Mouse (Mus musculus) neural tube, embryonic 11.5 days (tissue): ENCODE results near the gene Dlk1. TPM values are rescaled to one million over a fixed set of nuclear protein-coding genes. Genes with fewer than 3 reads are reported as not detected.
"Not testable (repeated sequence)": the region's sequence is repeated elsewhere in the genome, so short reads cannot be mapped to it uniquely, and the experiment has no call there.

Source experiments
- ATAC-seq: fragments of 200-750 bp; cut with Nextera tagmentation; 2 replicates; pipeline ENCODE4 v1.8.0; 2017; ENCODE audit warnings: moderate number of reproducible peaks, mild to moderate bottlenecking, moderate TSS enrichment, moderate library complexity; ENCODE audit not compliant: insufficient read depth, low FRiP score, low TSS enrichment
- DNase-seq: peaks from one replicate; pipeline ENCODE4 v3.0.0-alpha.2; 2015; ENCODE audit warnings: low spot score
- H3K27ac ChIP-seq: fragments of 300-500 bp; sonication (generic); 2 replicates; pipeline ENCODE4 v1.5.1; 2014; ENCODE audit warnings: low read depth, mild to moderate bottlenecking, low read length
- H3K27me3 ChIP-seq: fragments of 300-500 bp; sonication (generic); 2 replicates; pipeline ENCODE4 v1.6.1; 2014; ENCODE audit warnings: mild to moderate bottlenecking, low read length, mixed read lengths; ENCODE audit not compliant: control insufficient read depth, insufficient read depth
- H3K36me3 ChIP-seq: fragments of 300-500 bp; sonication (generic); 2 replicates; pipeline ENCODE4 v1.6.1; 2014; ENCODE audit warnings: mild to moderate bottlenecking, low read length, moderate library complexity, mixed read lengths; ENCODE audit not compliant: control insufficient read depth, insufficient read depth
- H3K4me1 ChIP-seq: fragments of 300-500 bp; sonication (generic); 2 replicates; pipeline ENCODE4 v1.6.1; 2014; ENCODE audit warnings: low read length, mixed read lengths; ENCODE audit not compliant: control insufficient read depth, insufficient read depth
- H3K4me2 ChIP-seq: fragments of 300-500 bp; sonication (generic); 2 replicates; pipeline ENCODE4 v1.6.1; 2014; ENCODE audit warnings: low read depth, mild to moderate bottlenecking, moderate library complexity
- H3K4me3 ChIP-seq: fragments of 300-500 bp; sonication (generic); 2 replicates; pipeline ENCODE4 v1.5.1; 2014; ENCODE audit warnings: low read depth, low read length
- H3K9ac ChIP-seq: fragments of 300-500 bp; sonication (generic); 2 replicates; pipeline ENCODE4 v1.6.1; 2014; ENCODE audit warnings: mild to moderate bottlenecking, low read length
- H3K9me3 ChIP-seq: fragments of 300-500 bp; sonication (generic); 2 replicates; pipeline ENCODE4 v1.6.1; 2016; ENCODE audit warnings: low read length; ENCODE audit not compliant: control insufficient read depth
- WGBS: fragments of 180-500 bp; shearing (Covaris S2); extraction: QIAGEN DNeasy Blood & Tissue Kit; methylation state at CpG from one replicate; pipeline ENCODE4 v1.1.7; 2014; 5-methylcytosine and 5-hydroxymethylcytosine counted together
- polyA plus RNA-seq: library from polyadenylated mRNA; unstranded; fragments of >200 nt; fragmentation: Nextera tagmentation; extraction: Ambion mirVana; gene quantifications from 2 replicates; pipeline ENCODE4 v1.2.1, GENCODE M21; 2014

The Dlk1 gene
- polyA plus RNA-seq, 1 experiment from 2014 or later: 112 TPM

DNA sequence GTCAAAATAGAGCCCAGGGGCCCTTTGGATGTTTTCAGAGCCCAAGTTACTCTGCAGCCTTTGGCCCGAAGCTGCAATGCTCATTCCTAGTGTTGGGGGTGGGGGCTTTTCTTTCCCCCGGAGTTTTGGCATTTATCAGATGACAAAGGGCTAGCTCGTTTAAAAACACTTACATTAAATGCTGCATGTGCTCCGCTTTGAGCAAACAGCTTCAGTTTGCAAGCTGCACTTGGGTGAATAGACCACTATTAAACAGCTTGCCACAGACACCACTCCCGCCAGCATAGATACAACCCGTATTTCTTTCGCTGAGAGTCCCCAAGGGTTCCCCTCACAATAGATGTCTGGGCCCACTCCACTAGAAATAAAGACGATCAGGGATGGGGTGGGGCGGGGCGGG lies 6.3 kb downstream of the Dlk1 start:
- Histone ChIP-seq H3K27ac (no peak overlapping the region), H3K4me1 (peaks cover 33% of the 10 kb centered on the region)

DNA sequence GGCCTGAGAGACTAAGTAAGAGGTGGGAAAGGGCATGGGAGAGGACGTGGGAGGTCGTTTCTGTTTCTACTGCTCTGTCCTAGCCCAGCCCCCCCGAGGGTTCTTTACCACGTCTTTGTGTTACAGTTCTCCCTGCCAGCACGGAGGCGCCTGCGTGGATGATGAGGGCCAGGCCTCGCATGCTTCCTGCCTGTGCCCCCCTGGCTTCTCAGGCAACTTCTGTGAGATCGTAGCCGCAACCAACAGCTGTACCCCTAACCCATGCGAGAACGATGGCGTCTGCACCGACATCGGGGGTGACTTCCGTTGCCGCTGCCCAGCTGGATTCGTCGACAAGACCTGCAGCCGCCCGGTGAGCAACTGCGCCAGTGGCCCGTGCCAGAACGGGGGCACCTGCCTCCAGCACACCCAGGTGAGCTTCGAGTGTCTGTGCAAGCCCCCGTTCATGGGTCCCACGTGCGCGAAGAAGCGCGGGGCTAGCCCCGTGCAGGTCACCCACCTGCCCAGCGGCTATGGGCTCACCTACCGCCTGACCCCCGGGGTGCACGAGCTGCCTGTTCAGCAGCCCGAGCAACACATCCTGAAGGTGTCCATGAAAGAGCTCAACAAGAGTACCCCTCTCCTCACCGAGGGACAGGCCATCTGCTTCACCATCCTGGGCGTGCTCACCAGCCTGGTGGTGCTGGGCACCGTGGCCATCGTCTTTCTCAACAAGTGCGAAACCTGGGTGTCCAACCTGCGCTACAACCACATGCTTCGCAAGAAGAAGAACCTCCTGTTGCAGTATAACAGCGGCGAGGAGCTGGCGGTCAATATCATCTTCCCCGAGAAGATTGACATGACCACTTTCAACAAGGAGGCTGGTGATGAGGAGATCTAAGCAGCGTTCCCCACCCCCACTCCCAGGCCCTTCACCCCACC lies 7.1 kb downstream of the Dlk1 start:
- no peak overlapping the region for H3K4me3 ChIP-seq
- H3K9me3 ChIP-seq: no peaks in the 10 kb centered on the region
- 33% methylated on average over 48 of the region's 49 CpGs for WGBS
- peak overlapping the region; percentile 14; the same call in 1 of the 2 replicates for H3K9ac ChIP-seq
- H3K4me2 ChIP-seq: peak overlapping the region; percentile 33
- peaks cover 31% of the 10 kb centered on the region for H3K27me3 ChIP-seq
- H3K4me1 ChIP-seq: peaks cover 33% of the 10 kb centered on the region
- peak; percentile 20; the same call in 1 of the 2 replicates for ATAC-seq
- H3K36me3 ChIP-seq: no peaks in the 10 kb centered on the region
- DNase-seq: peak; percentile 21
- H3K27ac ChIP-seq: no peak overlapping the region

More for the DNA sequence above, 6.3 kb downstream of the Dlk1 start:
- no peaks in the 10 kb centered on the region for H3K36me3 ChIP-seq
- no peak overlapping the region for H3K4me2 ChIP-seq
- DNase-seq: peak; percentile 25
- H3K27me3 ChIP-seq: peaks cover 39% of the 10 kb centered on the region
- 16% methylated on average over 10 of the region's 10 CpGs for WGBS
- no peak overlapping the region for H3K4me3 ChIP-seq
- no peak overlapping the region for H3K9ac ChIP-seq
- H3K9me3 ChIP-seq: no peaks in the 10 kb centered on the region
- peak; percentile 48; the same call in 1 of the 2 replicates for ATAC-seq

- H3K9me3 ChIP-seq: no peaks in the 10 kb centered on the region
- WGBS: 71% methylated on average over 10 of the region's 10 CpGs
- no peak for ATAC-seq
- H3K27me3 ChIP-seq: peaks cover 20% of the 10 kb centered on the region
- H3K36me3 ChIP-seq: no peaks in the 10 kb centered on the region
- no peak overlapping the region for H3K9ac ChIP-seq
- peak; percentile 4 for DNase-seq
- no peak overlapping the region for H3K4me3 ChIP-seq
- peaks cover 19% of the 10 kb centered on the region for H3K4me1 ChIP-seq
- no peak overlapping the region for H3K4me2 ChIP-seq
- H3K27ac ChIP-seq: no peak overlapping the region
These were observed 10.0 kb downstream of the Dlk1 start for GRCm38 (mm10) chr12:109462594-109462993.

DNA sequence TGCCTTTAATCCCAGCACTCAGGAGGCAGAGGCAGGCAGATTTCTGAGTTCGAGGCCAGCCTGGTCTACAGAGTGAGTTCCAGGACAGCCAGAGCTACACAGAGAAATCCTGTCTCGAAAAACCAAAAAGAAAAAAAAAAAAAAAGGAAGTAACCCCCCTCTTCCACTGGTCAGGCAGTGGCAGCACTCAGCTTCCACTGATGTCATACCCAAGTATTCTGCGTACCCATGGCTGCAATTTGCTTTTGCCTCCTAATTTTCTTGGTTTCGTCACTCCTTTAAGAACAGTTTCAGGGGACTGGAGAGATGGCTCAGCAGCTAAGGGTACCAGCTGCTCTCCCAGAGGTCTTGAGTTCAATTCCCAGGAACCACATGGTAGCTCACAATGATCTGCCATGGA lies 14.8 kb downstream of the Dlk1 start:
- 83% methylated on average over 3 of the region's 4 CpGs for WGBS
- H3K4me1 ChIP-seq, H3K4me3 ChIP-seq, ATAC-seq, H3K36me3 ChIP-seq, H3K9me3 ChIP-seq, H3K9ac ChIP-seq, H3K27ac ChIP-seq, H3K27me3 ChIP-seq, H3K4me2 ChIP-seq: not testable (repeated sequence)
- peak; percentile 7 for DNase-seq

DNA sequence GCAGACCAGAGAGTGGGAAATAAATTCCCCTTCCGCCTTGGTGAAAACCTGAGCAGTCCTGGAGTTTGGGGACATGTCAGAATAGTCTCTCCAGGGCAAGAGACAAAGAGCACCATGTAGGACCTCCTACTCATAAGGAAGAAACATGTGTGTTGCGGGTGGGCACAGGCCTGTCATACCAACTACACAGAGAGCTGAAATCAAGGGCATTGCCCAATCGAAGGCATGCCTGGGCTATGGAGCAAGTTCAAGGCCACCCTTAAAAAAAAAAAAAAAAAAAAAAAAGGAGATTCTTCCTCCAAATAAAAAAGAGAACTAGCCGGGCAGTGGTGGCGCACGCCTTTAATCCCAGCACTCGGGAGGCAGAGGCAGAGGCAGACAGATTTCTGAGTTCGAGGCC lies 17.2 kb downstream of the Dlk1 start:
- no peak overlapping the region for H3K4me3 ChIP-seq
- no peaks in the 10 kb centered on the region for H3K27me3 ChIP-seq
- no peak for ATAC-seq
- no peak overlapping the region for H3K9ac ChIP-seq
- no peaks in the 10 kb centered on the region for H3K36me3 ChIP-seq
- H3K27ac ChIP-seq: no peak overlapping the region
- H3K9me3 ChIP-seq: no peaks in the 10 kb centered on the region
- H3K4me2 ChIP-seq: no peak overlapping the region
- WGBS: 88% methylated on average over 8 of the region's 8 CpGs
- DNase-seq: peak; percentile 6
- no peaks in the 10 kb centered on the region for H3K4me1 ChIP-seq

DNA sequence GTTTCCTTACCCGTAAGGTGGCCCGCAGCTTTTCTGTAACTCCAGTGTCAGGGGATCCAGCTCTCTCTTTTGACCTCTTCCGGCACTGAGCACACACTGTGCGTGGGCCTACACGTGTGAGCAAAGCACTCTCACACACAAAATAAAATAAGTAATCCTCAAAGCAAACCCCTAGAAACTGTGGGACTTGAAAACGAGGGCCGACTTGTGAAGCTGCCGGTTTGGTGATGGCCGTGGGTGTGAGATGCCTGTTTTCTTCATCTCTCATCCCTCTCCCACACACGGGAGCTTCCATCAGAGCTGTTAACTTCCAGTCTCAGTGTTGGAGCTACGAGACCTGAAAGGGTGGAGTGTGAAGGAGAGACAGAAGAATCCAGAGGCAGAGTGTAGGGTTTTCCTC lies 20.0 kb downstream of the Dlk1 start:
- Histone ChIP-seq H3K36me3 (no peaks in the 10 kb centered on the region), H3K4me2 (no peak overlapping the region), H3K9ac (no peak overlapping the region), H3K4me1 (no peaks in the 10 kb centered on the region), H3K9me3 (no peaks in the 10 kb centered on the region), H3K27me3 (no peaks in the 10 kb centered on the region), H3K27ac (no peak overlapping the region), H3K4me3 (no peak overlapping the region)
- ATAC-seq (no peak), DNase-seq (no peak)
- WGBS: 87% methylated on average over 11 of the region's 11 CpGs

DNA sequence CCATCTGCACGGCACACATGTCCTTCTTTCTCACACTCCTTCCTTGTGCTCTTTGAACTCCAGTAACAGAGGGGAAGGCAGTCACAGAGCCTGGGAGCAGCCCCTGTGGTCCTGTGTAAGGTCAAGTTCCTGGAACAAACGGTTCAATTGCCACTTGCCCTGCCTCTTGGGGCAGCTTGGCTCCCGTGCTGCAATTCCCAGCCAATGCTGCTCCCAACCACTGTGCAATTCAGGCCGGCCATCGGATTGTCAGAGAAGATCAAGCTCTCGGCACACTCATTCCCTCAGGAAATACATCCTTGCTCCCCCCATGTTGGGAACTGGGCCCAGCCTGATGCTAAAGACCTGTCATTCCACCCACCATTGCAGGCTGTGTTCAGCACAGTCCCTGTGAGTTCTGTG lies 21.0 kb downstream of the Dlk1 start:
- DNase-seq: peak; percentile 9
- H3K27ac ChIP-seq: no peak overlapping the region
- H3K9ac ChIP-seq: no peak overlapping the region
- no peak for ATAC-seq
- no peak overlapping the region for H3K4me2 ChIP-seq
- no peaks in the 10 kb centered on the region for H3K4me1 ChIP-seq
- no peaks in the 10 kb centered on the region for H3K27me3 ChIP-seq
- 37% methylated on average over 6 of the region's 6 CpGs for WGBS
- H3K9me3 ChIP-seq: no peaks in the 10 kb centered on the region
- no peak overlapping the region for H3K4me3 ChIP-seq
- no peaks in the 10 kb centered on the region for H3K36me3 ChIP-seq

- H3K36me3 ChIP-seq: no peaks in the 10 kb centered on the region
- no peak overlapping the region for H3K4me2 ChIP-seq
- H3K4me3 ChIP-seq: no peak overlapping the region
- ATAC-seq (no peak), DNase-seq (peak; percentile 5)
- WGBS: 79% methylated on average over 9 of the region's 9 CpGs
- no peaks in the 10 kb centered on the region for H3K4me1 ChIP-seq
- no peaks in the 10 kb centered on the region for H3K27me3 ChIP-seq
- H3K9me3 ChIP-seq: no peaks in the 10 kb centered on the region
- no peak overlapping the region for H3K9ac ChIP-seq
- no peak overlapping the region for H3K27ac ChIP-seq
These were observed 21.6 kb downstream of the Dlk1 start for GRCm38 (mm10) chr12:109474187-109474606.

GRCm38 (mm10) chr12:109475501-109475900 lies 22.9 kb downstream of the Dlk1 start:
- no peak for DNase-seq
- no peak overlapping the region for H3K9ac ChIP-seq
- 87% methylated on average over 4 of the region's 4 CpGs for WGBS
- ATAC-seq: no peak
- H3K9me3 ChIP-seq: no peaks in the 10 kb centered on the region
- H3K27me3 ChIP-seq: no peaks in the 10 kb centered on the region
- no peak overlapping the region for H3K27ac ChIP-seq
- H3K4me1 ChIP-seq: no peaks in the 10 kb centered on the region
- no peak overlapping the region for H3K4me3 ChIP-seq
- H3K36me3 ChIP-seq: no peaks in the 10 kb centered on the region
- no peak overlapping the region for H3K4me2 ChIP-seq
